Mouse (Mus musculus): Measurements from ENCODE around the gene Prss41. TPM values are rescaled to one million over a fixed set of nuclear protein-coding genes. Genes with fewer than 3 reads are reported as not detected.

Gene Prss41
- polyA plus RNA-seq, 1 experiment from 2014 or later = 1.0 TPM

DNA sequence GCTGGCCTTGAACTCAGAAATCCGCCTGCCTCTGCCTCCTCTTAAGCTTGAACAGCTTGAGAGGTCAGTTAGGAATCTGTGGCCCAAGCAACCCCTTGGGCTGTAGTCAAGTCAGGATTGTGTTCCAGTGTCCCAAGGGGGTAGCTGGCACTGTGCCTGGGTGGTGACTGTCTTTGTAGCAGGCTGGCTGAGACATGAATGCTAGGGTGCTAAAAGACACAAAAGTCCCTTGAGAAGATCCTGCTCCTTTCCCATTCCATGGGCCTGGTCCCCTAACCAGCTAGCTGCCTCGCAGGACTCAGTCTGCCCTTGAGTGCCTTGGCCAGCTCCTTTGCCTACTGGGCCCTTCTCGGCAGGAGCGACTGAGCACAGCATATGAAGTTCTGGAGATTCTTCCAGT is 19.0 kb upstream of the Prss41 start:
- Histone ChIP-seq H3K4me2 (no peak overlapping the region), H3K36me3 (ENCODE audit: insufficient read depth) (no peaks in the 10 kb centered on the region), H3K9ac (no peak overlapping the region), H3K4me1 (ENCODE audit: insufficient read depth) (no peaks in the 10 kb centered on the region), H3K27me3 (ENCODE audit: insufficient read depth, low read length) (no peaks in the 10 kb centered on the region), H3K4me3 (ENCODE audit: low read depth, low read length) (no peak overlapping the region), H3K27ac (ENCODE audit: low read depth) (no peak overlapping the region), H3K9me3 (ENCODE audit: low read depth, low read length) (no peaks in the 10 kb centered on the region)
- ATAC-seq (ENCODE audit: insufficient read depth) = no peak
- DNase-seq = no peak
- WGBS = 85% methylated on average over 4 of the region's 4 CpGs
- no peak for TF ChIP-seq CTCF (IDR thresholded peaks at IDR 0.05; ENCODE audit: low read depth)

DNA sequence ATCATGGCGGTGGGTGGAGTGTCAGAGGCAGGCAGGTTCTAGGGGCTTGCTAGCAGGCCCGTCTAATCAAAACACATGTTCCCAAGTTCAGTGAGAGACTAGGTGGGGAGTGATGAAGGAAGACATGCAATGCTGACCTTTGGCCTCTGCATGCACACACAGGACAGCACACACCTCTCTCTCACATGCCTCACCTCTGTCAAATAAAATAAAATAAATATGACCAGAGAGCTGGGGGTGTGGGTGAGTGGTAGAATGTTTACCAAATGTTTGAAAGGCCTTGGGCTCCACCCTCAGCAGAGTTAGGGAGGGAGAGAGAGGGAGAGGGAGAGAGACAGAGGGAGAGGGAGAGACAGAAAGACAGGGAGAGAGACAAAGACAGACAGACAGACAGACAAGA is 13.9 kb upstream of the Prss41 start:
- Histone ChIP-seq H3K9me3 (ENCODE audit: low read depth, low read length) (no peaks in the 10 kb centered on the region), H3K4me3 (ENCODE audit: low read depth, low read length) (no peak overlapping the region), H3K27ac (ENCODE audit: low read depth) (no peak overlapping the region), H3K9ac (no peak overlapping the region), H3K4me1 (ENCODE audit: insufficient read depth) (no peaks in the 10 kb centered on the region), H3K36me3 (ENCODE audit: insufficient read depth) (no peaks in the 10 kb centered on the region), H3K4me2 (no peak overlapping the region), H3K27me3 (ENCODE audit: insufficient read depth, low read length) (no peaks in the 10 kb centered on the region)
- DNase-seq (no peak), ATAC-seq (ENCODE audit: insufficient read depth) (no peak)
- 31% methylated on average over 2 of the region's 2 CpGs for WGBS
- TF ChIP-seq CTCF (IDR thresholded peaks at IDR 0.05; ENCODE audit: low read depth) = no peak

DNA sequence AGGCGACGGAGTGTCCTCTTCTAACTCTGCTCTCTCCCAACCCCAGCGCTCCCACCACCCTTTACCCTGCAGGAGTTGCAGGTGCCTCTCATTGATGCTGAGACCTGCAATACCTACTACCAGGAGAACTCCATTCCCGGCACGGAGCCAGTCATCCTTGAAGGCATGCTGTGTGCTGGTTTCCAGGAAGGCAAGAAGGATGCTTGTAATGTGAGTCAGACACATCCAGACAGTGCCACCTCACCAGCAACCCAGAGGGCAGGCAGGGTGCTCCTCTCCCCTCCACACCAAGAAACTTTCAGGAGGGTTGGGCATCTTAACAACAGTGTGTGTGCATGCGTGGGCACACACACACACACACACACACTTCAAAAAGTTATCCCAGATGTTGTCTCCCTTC is 13.2 kb upstream of the Prss41 start:
- Histone ChIP-seq H3K9ac (no peak overlapping the region), H3K4me2 (no peak overlapping the region), H3K36me3 (ENCODE audit: insufficient read depth) (no peaks in the 10 kb centered on the region), H3K27me3 (ENCODE audit: insufficient read depth, low read length) (no peaks in the 10 kb centered on the region), H3K27ac (ENCODE audit: low read depth) (no peak overlapping the region), H3K9me3 (ENCODE audit: low read depth, low read length) (no peaks in the 10 kb centered on the region), H3K4me1 (ENCODE audit: insufficient read depth) (no peaks in the 10 kb centered on the region), H3K4me3 (ENCODE audit: low read depth, low read length) (no peak overlapping the region)
- no peak for TF ChIP-seq CTCF (IDR thresholded peaks at IDR 0.05; ENCODE audit: low read depth)
- no peak for ATAC-seq (ENCODE audit: insufficient read depth)
- DNase-seq = no peak
- WGBS = 81% methylated on average over 6 of the region's 6 CpGs

GRCm38 (mm10) chr17:23854229-23854765 is 10.3 kb upstream of the Prss41 start:
- Histone ChIP-seq H3K27me3 (ENCODE audit: insufficient read depth, low read length) (no peaks in the 10 kb centered on the region), H3K4me1 (ENCODE audit: insufficient read depth) (no peaks in the 10 kb centered on the region), H3K27ac (ENCODE audit: low read depth) (no peak overlapping the region), H3K9me3 (ENCODE audit: low read depth, low read length) (no peaks in the 10 kb centered on the region), H3K9ac (no peak overlapping the region), H3K4me2 (no peak overlapping the region), H3K36me3 (ENCODE audit: insufficient read depth) (no peaks in the 10 kb centered on the region), H3K4me3 (ENCODE audit: low read depth, low read length) (no peak overlapping the region)
- 77% methylated on average over 10 of the region's 10 CpGs for WGBS
- no peak for TF ChIP-seq CTCF (IDR thresholded peaks at IDR 0.05; ENCODE audit: low read depth)
- DNase-seq (no peak), ATAC-seq (ENCODE audit: insufficient read depth) (no peak)

DNA sequence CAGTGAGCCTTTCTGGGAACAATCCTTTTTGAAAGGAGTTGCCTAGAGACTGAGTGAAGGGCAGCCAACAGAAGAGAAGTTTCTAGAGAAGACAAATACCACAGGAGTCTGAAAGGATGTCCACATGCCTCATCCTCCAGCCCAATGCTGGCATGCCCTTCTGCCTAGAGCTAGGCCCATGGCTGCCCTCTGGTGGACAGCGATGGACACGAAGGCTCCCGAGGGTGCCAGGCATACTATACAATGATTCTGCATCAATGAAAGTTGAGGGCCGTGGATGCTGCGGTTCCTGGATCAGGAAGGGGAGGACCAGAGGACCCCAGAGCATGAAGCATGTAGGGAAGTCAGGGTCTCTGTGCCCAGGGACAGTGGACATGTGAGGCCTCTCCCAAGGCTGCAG is 9.3 kb upstream of the Prss41 start:
- DNase-seq = peak; percentile 73
- peak; percentile 79 for TF ChIP-seq CTCF (IDR thresholded peaks at IDR 0.05; ENCODE audit: low read depth)
- no peak overlapping the region for H3K9ac ChIP-seq
- 33% methylated on average over 5 of the region's 5 CpGs for WGBS
- H3K36me3 ChIP-seq (ENCODE audit: insufficient read depth) = no peaks in the 10 kb centered on the region
- no peak overlapping the region for H3K4me2 ChIP-seq
- 0 out of 2 replicates have a peak, but pooled peaks have one; percentile 43 for ATAC-seq (ENCODE audit: insufficient read depth)
- no peaks in the 10 kb centered on the region for H3K4me1 ChIP-seq (ENCODE audit: insufficient read depth)
- H3K27me3 ChIP-seq (ENCODE audit: insufficient read depth, low read length) = no peaks in the 10 kb centered on the region
- no peaks in the 10 kb centered on the region for H3K9me3 ChIP-seq (ENCODE audit: low read depth, low read length)
- no peak overlapping the region for H3K27ac ChIP-seq (ENCODE audit: low read depth)
- H3K4me3 ChIP-seq (ENCODE audit: low read depth, low read length) = no peak overlapping the region

DNA sequence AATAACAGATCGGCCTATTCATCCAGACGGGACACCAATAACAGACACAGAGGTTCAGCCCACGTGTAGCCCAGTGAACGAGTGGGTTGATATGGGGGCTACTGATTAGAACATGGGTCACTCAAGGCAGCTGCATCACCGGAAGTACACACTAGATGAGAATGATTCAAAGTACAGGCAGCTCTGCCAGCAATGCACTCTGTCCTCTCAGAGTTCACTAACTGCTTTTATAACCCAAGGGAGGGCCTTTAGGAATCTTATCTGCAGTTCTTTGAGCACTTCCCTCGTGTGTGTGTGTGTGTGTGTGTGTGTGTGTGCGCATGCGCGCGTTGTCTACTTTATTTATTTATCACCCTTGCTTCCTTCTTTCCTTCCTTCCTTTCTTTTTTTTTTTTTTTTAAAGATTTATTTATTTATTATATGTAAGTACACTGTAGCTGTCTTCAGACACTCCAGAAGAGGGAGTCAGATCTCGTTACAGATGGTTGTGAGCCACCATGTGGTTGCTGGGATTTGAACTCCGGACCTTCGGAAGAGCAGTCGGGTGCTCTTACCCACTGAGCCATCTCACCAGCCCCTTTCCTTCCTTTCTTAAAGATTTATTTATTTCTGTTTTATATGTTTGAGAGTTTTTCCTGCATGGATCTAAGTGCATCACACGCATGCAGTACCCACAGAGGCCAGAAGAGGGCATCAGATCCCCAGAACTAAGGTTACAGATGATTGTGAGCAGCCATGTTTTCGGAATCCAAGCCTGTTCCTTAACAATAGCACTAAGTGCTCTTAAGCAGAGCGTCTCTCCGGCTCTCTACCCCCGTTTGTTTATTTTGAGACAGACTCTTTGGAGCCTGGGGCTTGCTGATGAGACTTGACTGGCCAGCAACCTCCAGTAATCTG is 7.1 kb upstream of the Prss41 start:
- no peaks in the 10 kb centered on the region for H3K27me3 ChIP-seq (ENCODE audit: insufficient read depth, low read length)
- H3K9ac ChIP-seq = no peak overlapping the region
- no peaks in the 10 kb centered on the region for H3K9me3 ChIP-seq (ENCODE audit: low read depth, low read length)
- H3K36me3 ChIP-seq (ENCODE audit: insufficient read depth) = no peaks in the 10 kb centered on the region
- peak; percentile 85 for TF ChIP-seq CTCF (IDR thresholded peaks at IDR 0.05; ENCODE audit: low read depth)
- H3K4me3 ChIP-seq (ENCODE audit: low read depth, low read length) = no peak overlapping the region
- H3K27ac ChIP-seq (ENCODE audit: low read depth) = no peak overlapping the region
- no peak overlapping the region for H3K4me2 ChIP-seq
- ATAC-seq (ENCODE audit: insufficient read depth) (0 out of 2 replicates have a peak, but pooled peaks have one; percentile 55), DNase-seq (peak; percentile 88)
- WGBS = 50% methylated on average over 18 of the region's 19 CpGs
- H3K4me1 ChIP-seq (ENCODE audit: insufficient read depth) = no peaks in the 10 kb centered on the region

GRCm38 (mm10) chr17:23850028-23850427 is 6.1 kb upstream of the Prss41 start:
- H3K9ac ChIP-seq = no peak overlapping the region
- no peak overlapping the region for H3K4me2 ChIP-seq
- no peak for ATAC-seq (ENCODE audit: insufficient read depth)
- DNase-seq = no peak
- peak; percentile 28 for TF ChIP-seq CTCF (IDR thresholded peaks at IDR 0.05; ENCODE audit: low read depth)
- H3K4me1 ChIP-seq (ENCODE audit: insufficient read depth) = no peaks in the 10 kb centered on the region
- H3K36me3 ChIP-seq (ENCODE audit: insufficient read depth) = no peaks in the 10 kb centered on the region
- WGBS = 61% methylated on average over 2 of the region's 2 CpGs
- no peaks in the 10 kb centered on the region for H3K9me3 ChIP-seq (ENCODE audit: low read depth, low read length)
- H3K27ac ChIP-seq (ENCODE audit: low read depth) = no peak overlapping the region
- no peaks in the 10 kb centered on the region for H3K27me3 ChIP-seq (ENCODE audit: insufficient read depth, low read length)
- H3K4me3 ChIP-seq (ENCODE audit: low read depth, low read length) = no peak overlapping the region
